Mouse (Mus musculus) right cerebral cortex, postnatal 14 days (tissue): ENCODE measurements around the gene Vamp5.

ENCODE experiments used
- DNase-seq: peaks from one replicate; pipeline ENCODE4 v3.0.0; 2022

Vamp5 gene

GRCm38 (mm10) chr6:72380131-72380770, at the start of gene Vamp5:
Gene Vamp5, minus strand, starts transcription at chr6:72380468.
- peak; percentile 47 for DNase-seq

DNA sequence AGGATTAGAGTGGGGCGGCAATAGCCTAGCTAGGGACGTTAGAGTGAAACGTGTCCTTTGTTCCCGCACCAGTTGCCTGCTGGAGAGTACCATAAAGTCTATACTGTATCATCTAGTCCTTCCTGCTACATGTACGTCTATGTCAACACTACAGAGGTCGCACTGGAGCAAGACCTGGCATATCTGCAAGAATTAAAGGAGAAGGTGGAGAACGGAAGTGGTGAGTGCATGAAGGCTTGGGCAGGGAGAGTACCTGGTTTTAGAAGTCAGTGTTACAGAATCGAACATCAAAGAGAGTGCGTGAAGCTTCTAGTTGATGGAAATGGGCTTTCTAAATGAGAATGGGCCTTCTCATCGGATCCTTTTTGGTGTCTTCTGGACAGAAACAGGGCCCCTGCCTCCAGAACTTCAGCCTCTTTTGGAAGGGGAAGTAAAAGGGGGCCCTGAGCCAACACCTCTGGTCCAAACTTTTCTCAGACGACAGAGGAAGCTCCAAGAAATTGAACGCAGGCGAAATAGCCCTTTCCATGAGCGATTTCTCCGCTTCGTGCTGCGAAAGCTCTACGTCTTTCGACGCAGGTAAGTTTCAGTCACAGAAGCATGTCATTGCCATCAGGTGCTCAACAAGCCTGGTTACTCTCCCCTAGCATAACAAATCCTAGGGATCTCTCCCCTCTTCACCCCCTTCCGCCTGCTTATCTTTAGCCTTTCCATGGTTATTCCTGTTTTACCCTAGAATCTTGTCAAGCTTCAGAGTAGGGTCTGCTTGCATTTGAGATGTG, 49.0 kb upstream of the Vamp5 start:
- DNase-seq: no peak

GRCm38 (mm10) chr6:72428036-72428435, 47.8 kb upstream of the Vamp5 start:
- DNase-seq: peak; percentile 82

DNA sequence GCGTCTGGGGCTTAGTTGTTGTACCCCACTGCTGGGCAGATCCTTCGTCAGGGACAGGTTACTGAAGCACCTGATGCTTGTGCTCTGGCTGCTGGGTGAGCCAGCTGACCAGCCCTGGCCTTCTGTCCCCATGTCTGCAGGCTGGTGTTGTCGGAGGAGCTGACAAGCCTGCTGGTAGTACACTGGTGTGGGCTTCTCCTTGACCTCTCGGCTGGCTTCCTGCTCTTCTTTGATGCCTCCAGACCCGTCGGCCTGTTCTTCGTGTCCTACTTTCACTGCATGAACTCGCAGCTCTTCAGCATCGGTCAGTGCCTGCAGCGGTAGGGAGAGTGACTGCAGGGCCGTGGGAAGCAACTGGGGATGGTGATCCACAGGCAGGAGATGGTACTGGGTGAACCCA, 45.4 kb upstream of the Vamp5 start:
- DNase-seq: no peak

DNA sequence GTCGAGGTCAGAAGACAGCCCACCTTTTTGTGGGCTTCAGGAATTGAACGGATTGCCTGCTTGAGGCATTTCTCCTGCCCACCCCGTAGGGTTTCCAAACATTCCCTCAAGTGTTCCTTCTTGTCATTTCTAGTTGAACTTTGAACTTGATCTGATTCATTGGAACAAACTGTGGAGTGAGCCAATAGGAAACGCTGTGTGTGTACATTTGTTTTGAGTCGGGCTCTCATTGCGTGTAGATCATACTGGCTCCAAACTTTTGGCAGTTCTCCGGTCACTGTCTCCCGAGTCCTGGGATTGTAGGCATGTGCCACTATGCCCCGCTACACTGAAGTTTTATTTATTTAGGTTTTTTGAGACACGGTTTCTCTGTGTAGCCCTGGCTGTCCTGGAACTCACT, 40.6 kb upstream of the Vamp5 start:
- DNase-seq: no peak

DNA sequence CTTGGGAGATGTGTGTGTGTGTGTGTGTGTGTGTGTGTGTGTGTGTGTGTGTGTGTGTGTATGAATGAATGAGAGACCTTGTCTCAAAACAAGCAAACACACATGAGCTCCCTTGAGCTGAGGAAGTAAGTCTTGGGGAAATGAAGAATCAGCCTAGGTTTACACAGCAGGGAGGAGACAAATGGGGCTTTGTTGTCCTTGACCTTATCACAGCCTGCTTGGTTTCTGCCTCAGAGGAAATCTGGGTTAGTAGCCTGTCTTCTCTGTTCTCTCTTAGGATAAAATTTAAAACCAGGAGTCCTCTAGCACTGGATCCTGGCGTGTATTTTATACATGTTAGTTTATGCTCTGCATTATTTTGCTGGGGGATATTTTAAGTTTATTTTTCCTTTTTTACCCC, 39.5 kb upstream of the Vamp5 start:
- DNase-seq: no peak

DNA sequence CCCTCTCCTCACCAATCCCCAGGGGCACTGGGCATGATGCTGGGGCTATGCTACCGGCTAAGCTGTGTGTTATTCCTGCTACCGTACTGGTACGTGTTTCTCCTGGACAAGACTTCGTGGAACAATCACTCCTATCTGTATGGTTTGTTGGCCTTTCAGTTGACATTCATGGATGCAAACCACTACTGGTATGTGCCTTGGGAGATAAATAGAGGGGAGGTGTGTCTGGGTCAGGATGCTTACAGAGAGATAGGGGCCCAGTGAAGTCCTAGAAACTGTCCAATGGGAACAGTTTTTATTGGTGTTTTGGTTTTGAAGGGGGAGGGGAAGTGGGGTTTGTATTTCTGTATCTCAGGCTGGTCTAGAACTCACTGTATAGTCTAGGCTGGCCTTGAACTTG, 38.0 kb upstream of the Vamp5 start:
- no peak for DNase-seq

DNA sequence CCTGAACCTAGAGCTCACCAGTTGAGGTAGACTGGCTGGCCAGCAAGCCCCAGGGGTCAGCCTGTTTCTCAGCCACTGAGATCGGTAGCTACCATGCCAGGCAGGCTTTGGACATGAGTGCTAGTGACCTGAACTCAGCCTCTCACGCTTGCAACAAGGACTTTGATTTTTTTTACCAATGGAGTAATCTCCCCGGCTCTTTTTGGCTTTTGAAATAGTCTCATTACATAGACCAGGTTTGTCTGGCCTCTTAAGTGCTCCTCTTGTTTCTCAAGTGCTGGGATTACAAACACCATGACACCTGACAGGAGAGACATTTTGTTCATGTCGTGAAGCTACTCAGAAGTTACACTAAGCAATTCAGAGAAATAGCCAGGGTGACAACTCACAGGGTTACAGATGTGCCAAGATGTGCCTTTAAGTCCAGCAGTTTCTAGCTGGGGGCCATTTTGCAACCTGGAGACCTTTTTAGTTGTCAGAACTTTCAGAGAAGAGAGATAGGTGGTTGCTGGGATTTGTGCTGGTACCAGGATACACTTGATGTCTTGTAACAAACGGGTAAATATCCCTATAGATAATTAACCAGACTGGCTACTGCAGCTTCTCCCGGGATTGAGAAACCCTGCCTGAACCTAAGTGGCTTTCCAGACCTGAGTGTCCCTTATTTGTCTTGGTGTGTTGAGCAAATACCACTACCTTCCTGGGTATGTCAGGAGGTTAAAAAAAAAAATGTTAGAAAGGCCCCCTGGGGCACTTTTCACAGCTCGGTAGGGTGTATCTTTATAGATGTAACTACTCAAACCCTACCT, 35.9 kb upstream of the Vamp5 start:
- no peak for DNase-seq

DNA sequence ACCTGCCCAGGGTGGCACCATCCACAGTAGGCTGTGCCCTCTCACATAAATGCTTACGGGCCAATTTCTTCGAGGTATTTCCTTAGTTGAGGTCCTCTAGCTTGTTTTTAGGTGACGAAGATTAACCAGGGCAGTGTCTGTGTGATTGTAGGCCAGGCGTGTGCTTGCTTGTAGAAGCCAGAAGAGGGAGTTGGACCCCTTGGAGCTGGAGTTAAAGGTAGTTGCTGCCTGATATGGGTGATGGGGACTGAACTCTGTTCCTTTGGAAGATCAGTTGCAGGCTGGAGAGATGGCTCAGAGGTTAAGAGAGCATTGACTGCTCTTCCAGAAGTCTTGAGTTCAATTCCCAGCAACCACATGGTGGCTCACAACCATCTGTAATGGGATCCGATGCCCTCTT, 34.9 kb upstream of the Vamp5 start:
- no peak for DNase-seq

DNA sequence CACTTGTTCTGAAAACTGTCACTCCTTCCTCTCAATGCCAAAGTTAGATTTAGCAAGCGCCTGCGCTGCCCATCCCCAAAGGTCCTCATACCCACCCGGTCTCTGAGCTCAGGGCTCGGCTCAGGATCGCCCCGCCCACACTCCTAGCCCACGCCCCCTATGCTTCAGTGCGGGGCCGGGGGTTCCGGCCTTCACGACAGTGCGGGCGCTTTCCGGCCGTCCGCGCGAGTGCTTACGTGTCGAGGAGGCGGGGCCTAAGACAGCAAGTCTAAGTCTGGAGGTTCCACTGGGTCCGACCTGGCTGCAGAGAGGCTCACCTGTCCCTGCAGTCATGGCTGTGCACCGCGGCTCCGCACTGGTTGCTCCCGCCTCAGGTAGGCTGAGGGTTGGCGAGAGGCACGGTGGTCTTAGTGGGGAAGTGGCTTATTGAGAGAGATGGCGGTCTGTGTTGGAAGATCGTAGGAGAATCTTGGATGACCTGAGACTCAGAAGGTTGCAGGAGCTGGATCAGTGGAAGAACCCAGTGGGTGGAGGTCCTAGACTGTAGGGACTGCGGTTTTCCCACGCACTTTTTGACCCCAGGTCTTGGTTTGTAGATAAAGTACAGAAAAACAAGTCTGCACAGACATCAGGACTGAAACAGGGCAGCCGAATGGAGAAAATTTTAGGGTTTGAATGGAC, 33.9 kb upstream of the Vamp5 start, which contains the start of gene Ggcx:
TSS of gene Ggcx (plus strand) at position 233 of the 681 bp plus-strand sequence.
- peak; percentile 91 for DNase-seq

DNA sequence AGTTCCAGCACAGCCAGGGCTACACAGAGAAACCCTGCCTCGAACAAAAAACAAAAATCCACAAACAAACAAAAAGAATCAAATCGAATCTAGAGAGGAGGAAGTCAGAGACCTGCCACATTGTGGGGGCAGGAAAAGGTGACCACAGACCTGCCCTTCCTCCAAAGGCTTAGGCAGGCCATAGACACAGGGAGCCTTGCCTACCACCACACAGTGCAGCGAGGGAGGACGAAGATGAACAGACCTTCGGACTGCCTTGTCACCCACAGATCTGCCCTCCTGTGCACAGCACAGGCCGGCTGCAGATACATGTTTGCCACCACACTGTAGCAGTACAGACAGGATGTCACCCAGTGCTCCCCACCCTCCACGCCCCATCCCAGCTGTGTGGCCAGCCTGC, 30.2 kb upstream of the Vamp5 start:
- no peak for DNase-seq

- no peak for DNase-seq
Measured at GRCm38 (mm10) chr6:72410003-72410402, 29.7 kb upstream of the Vamp5 start.

DNA sequence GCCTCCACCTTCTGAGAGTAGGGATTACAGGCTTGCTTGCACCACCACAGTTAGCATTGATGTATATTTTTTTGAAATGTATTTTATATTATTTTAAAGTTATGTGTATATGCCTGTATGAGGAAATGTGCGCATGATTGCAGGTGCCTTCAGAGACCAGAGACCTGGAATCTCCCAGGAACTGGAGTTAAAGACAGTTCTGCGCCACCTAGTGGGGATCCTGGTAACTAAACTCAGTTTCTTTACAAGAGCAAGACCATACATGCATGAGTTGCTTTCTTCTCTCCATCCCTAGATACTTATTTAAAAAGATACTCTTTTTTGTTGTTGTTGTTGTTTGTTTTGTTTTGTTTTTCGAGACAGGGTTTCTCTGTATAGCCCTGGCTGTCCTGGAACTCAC, 29.3 kb upstream of the Vamp5 start:
- DNase-seq: peak; percentile 82

DNA sequence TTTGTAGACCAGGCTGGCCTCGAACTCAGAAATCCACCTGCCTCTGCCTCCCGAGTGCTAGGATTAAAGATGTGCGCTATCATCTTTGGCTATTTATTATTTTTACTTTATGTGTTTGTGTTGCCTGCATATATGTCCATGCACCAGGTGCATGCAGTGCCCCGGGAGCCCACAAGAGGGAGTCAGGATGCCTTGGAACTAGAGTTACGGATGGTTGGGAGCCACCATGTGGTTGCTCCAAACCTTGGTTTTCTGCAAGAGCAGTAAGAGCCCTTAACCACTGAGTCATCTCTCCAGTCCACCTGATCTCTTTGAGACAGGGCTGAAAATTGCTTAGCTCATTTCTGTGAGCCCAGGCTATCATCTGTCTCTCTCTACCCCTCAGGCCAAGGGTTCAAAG, 26.9 kb upstream of the Vamp5 start:
- peak; percentile 83 for DNase-seq

DNA sequence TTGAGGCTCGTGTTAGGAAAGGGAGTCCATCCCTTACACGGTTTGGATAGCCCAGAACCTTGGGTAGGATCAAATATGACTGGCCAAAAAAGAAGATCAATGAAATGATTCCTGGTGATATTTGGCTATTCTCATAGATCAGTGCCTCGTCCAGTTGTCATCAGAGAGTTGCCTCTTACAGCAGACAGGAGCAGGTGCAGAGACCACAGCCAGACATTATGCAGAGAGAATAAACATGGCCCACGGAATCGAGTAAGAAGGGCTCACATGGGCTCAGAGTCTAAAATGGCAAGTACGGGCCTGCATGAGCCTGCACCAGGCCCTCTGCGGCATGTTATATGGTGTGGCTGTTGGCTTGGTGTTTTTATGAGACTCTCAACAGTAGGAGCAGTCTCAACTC, 25.1 kb upstream of the Vamp5 start:
- DNase-seq: no peak

- DNase-seq: peak; percentile 73
Measured at GRCm38 (mm10) chr6:72401875-72402274, 21.6 kb upstream of the Vamp5 start.

DNA sequence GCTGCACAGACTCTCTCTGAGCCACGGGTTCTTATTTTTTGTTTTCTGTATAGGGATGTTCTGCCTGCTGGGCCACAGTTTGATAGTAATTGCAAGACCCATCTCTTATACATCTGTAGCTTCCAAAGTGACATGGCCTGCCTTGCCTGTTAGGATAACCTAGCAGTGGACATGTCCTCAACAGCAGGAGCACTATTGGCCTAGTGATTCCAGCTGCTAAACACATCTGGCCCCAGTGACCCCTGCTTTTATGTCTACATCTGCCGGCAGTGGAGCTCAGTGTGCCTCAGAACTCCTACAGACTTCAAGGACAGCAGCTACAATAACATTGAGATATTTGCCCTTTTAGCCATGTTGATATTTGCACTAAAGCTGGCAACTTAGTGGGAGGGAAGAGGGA, 19.7 kb upstream of the Vamp5 start:
- DNase-seq: no peak

DNA sequence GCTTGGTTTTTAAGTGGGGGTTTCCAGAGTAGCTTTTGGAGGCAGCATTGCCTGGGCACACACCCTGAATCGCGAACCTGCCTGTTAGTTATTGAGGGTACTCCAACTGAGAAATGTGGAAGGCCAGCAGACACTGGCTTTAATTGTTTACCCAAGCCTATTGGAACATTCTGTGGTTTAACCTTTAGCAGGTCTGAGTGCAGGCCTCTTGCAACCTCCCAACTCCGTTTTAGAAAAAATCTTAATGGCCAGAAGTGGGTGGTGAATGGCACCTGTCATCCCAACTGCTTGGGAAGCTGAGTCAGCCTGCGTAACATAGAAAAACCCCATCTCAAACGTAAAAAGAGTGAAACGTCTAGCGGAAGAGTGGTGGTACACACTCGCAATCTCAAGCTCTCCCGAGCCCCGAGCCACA, 16.6 kb upstream of the Vamp5 start:
- no peak for DNase-seq

GRCm38 (mm10) chr6:72392341-72392740, 12.1 kb upstream of the Vamp5 start:
- DNase-seq: no peak

DNA sequence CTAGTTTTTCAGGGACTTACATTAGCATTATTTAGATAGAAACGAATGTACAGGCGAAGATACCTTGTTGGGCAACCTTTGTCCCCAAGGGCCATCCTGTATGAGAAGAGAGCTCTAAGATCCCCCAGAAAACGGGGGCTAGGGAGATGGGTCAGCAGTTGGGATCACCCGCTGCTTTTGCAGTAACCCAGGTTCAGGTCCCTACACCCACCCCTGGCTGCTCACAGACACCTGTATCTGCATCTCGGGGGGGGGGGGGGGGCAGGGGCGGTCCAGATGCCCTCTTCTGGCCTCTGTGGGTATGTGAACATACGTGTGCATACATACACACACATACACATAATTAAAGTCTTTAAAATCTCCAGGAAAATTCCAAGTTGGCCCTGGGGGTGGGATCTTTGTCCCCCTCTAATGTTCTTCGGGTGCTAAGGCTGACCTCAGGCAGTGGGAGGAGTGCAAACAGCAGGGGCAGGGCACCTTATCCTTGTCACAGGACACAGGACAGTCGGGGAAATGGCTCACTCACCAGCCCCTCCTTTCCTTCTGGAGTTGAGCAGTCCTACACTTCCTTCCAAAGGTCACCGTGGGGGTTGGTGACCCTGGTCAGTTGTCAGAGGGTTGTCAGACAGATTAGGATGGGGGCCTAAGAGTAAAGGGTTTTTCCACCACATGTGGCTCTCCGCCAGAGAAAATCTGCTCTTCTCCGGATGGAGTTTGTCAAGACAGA, 10.7 kb upstream of the Vamp5 start:
- no peak for DNase-seq

- peak; percentile 40 for DNase-seq
Measured at GRCm38 (mm10) chr6:72389941-72390771, 9.9 kb upstream of the Vamp5 start, which contains the start of gene Vamp8. Gene Vamp8, minus strand, starts transcription at chr6:72390703.
